Comparison of ENCODE assay signal across 17 mouse cellular contexts in genomic region chr5:117152944-117153343, GRCm38 (mm10). TPM values are rescaled to one million over a fixed set of nuclear protein-coding genes. Genes with fewer than 3 reads are reported as not detected.
A peak's percentile ranks its signal among the peaks of the same experiment; 100 is the strongest.
DNase-seq lines count a peak whose midpoint lies in the region; ATAC-seq and TF ChIP-seq lines count a peak whose summit lies in the region.
"Had no signal": no experiment of that assay in that cellular context is flagged by ENCODE, and none has a peak within 500 bp of the region (broad histone marks: within the 10 kb centered on the region; RNA-seq: fewer than 3 reads in every experiment).

No protein-coding gene starts in this region.

- no peak for DNase-seq in cerebellum, adult 2 months
- DNase-seq in cerebellum, postnatal 36 days, result no peak
- DNase-seq in liver, adult 2 months (ENCODE audit: extremely low read depth, low read depth, low spot score), result no peak
- no peak for DNase-seq in liver, embryonic 11.5 days (ENCODE audit: low spot score)
- peak; percentile 46 for DNase-seq in 3T3-L1 (ENCODE audit: low read depth, low spot score)
- peak; percentile 53 for DNase-seq in R1 (ENCODE audit: low read depth, low spot score)
- no peak for DNase-seq in adrenal gland, postnatal 36 days
- DNase-seq in ovary, postnatal 36 days (ENCODE audit: low spot score), result no peak
- DNase-seq: cerebellum, adult 18-20 months; lung, postnatal 36 days; right cerebral cortex, postnatal 14 days had no signal

- no peak overlapping the region for H3K4me2 ChIP-seq in liver, embryonic 11.5 days
- H3K4me2 ChIP-seq: forebrain, embryonic 12.5 days; neural tube, embryonic 12.5 days; stomach, embryonic 15.5 days had no signal

- no peaks in the 10 kb centered on the region for H3K4me1 ChIP-seq in cerebellum, adult 2 months (ENCODE audit: control insufficient read depth, insufficient read depth, low read length)
- H3K4me1 ChIP-seq in liver, adult 2 months (ENCODE audit: control insufficient read depth, insufficient read depth, low read length), result peaks cover 3% of the 10 kb centered on the region
- H3K4me1 ChIP-seq in liver, embryonic 11.5 days (replicated peaks; ENCODE audit: control insufficient read depth, insufficient read depth, low read length), result peaks cover 21% of the 10 kb centered on the region
- H3K4me1 ChIP-seq: forebrain, embryonic 12.5 days; midbrain, embryonic 10.5 days; neural tube, embryonic 12.5 days; stomach, embryonic 15.5 days had no signal

- no peaks in the 10 kb centered on the region for H3K27me3 ChIP-seq in cerebellum, adult 2 months (ENCODE audit: control insufficient read depth, insufficient read depth, low read length)
- no peaks in the 10 kb centered on the region for H3K27me3 ChIP-seq in liver, adult 2 months (ENCODE audit: control insufficient read depth, insufficient read depth, low read length)
- H3K27me3 ChIP-seq in liver, embryonic 11.5 days (replicated peaks; ENCODE audit: control insufficient read depth, insufficient read depth, low read length), result no peaks in the 10 kb centered on the region
- H3K27me3 ChIP-seq: forebrain, embryonic 12.5 days; heart, embryonic 15.5 days; neural tube, embryonic 12.5 days; stomach, embryonic 15.5 days had no signal

- H3K27ac ChIP-seq in cerebellum, adult 2 months (ENCODE audit: insufficient read depth, low read length), result no peak overlapping the region
- no peak overlapping the region for H3K27ac ChIP-seq in liver, adult 2 months (replicated peaks; ENCODE audit: insufficient read depth, low read depth, low read length)
- H3K27ac ChIP-seq in liver, embryonic 11.5 days (ENCODE audit: low read depth, low read length), result no peak overlapping the region
- H3K27ac ChIP-seq: embryonic facial prominence, embryonic 10.5 days; forebrain, embryonic 12.5 days; midbrain, embryonic 10.5 days; neural tube, embryonic 12.5 days; stomach, embryonic 15.5 days had no signal

- no peak overlapping the region for H3K9ac ChIP-seq in liver, adult 2 months (ENCODE audit: low read depth, low read length)
- no peak overlapping the region for H3K9ac ChIP-seq in liver, embryonic 11.5 days (ENCODE audit: low read depth, low read length)
- H3K9ac ChIP-seq: forebrain, embryonic 12.5 days; heart, embryonic 15.5 days; neural tube, embryonic 12.5 days; stomach, embryonic 15.5 days had no signal

- no peak overlapping the region for H3K4me3 ChIP-seq in cerebellum, adult 2 months (replicated peaks; ENCODE audit: insufficient read depth, low read depth, low read length)
- H3K4me3 ChIP-seq in liver, adult 2 months (ENCODE audit: insufficient read depth, low read depth, low read length), result no peak overlapping the region
- no peak overlapping the region for H3K4me3 ChIP-seq in liver, embryonic 11.5 days (ENCODE audit: low read depth, low read length)
- H3K4me3 ChIP-seq: embryonic facial prominence, embryonic 10.5 days; forebrain, embryonic 12.5 days; heart, embryonic 15.5 days; midbrain, embryonic 10.5 days; neural tube, embryonic 12.5 days; stomach, embryonic 15.5 days had no signal

- TF ChIP-seq CTCF in cerebellum, adult 2 months (IDR thresholded peaks at IDR 0.05; ENCODE audit: borderline replicate concordance, insufficient read depth, low read depth, low read length), result 0 out of 2 replicates have a peak, but pooled peaks have one; percentile 10
- TF ChIP-seq CTCF in liver, adult 2 months (IDR thresholded peaks at IDR 0.05; ENCODE audit: low read depth, low read length), result 0 out of 2 replicates have a peak, but pooled peaks have one; percentile 9

- ATAC-seq in liver, embryonic 11.5 days (replicated peaks; ENCODE audit: low FRiP score), result no peak

- H3K79me2 ChIP-seq in liver, adult 2 months (ENCODE audit: control insufficient read depth, insufficient read depth, low read length), result peaks cover 44% of the 10 kb centered on the region

- peaks cover 16% of the 10 kb centered on the region; the same call in 1 of the 2 replicates for H3K36me3 ChIP-seq in liver, adult 2 months (ENCODE audit: control insufficient read depth, insufficient read depth, low read length)
- H3K36me3 ChIP-seq in liver, embryonic 11.5 days (ENCODE audit: control insufficient read depth, insufficient read depth, low read length), result peaks cover 12% of the 10 kb centered on the region
- H3K36me3 ChIP-seq: forebrain, embryonic 12.5 days; heart, embryonic 15.5 days; neural tube, embryonic 12.5 days; stomach, embryonic 15.5 days had no signal

- no peak for TF ChIP-seq POLR2A in cerebellum, adult 2 months (IDR thresholded peaks at IDR 0.05; ENCODE audit: borderline replicate concordance, insufficient read depth, low read length)
- no peak for TF ChIP-seq POLR2A in liver, adult 2 months (IDR thresholded peaks at IDR 0.05; ENCODE audit: extremely low read depth, insufficient read depth, low read length)

- H3K9me3 ChIP-seq in liver, embryonic 11.5 days (ENCODE audit: control insufficient read depth, low read length), result 0 out of 2 replicates have a peak, but pooled peaks cover 2% of the 10 kb centered on the region
- H3K9me3 ChIP-seq: forebrain, embryonic 12.5 days; heart, embryonic 15.5 days; stomach, embryonic 15.5 days had no signal

RNA-seq across cellular contexts. Expression of gene Taok3, which starts 33.0 kb away (rescaled TPM):
- 43.6 and 47.0 TPM in 2 replicates for polyA plus RNA-seq in cerebellum, adult 2 months (2012; rRNA removed)
- total RNA-seq in liver, adult 2 months (2014; rRNA removed), result 23.0 and 27.9 TPM in 2 replicates
- 14.7 and 16.2 TPM in 2 replicates for polyA plus RNA-seq in liver, adult 2 months (2012; rRNA removed)
- 69.3 and 73.6 TPM in 2 replicates for polyA plus RNA-seq in liver, embryonic 11.5 days (2014; fragmentation: Nextera tagmentation; extraction: Ambion mirVana)
- total RNA-seq in adrenal gland, postnatal 36 days (2021), result 10 to 100 TPM; 31.3 to 40.7 TPM

RNA-seq across cellular contexts. Expression of gene Suds3, which starts 37.0 kb away (rescaled TPM):
- 119 and 127 TPM in 2 replicates for polyA plus RNA-seq in cerebellum, adult 2 months (2012; rRNA removed)
- 59.9 and 61.4 TPM in 2 replicates for total RNA-seq in liver, adult 2 months (2014; rRNA removed)
- polyA plus RNA-seq in liver, adult 2 months (2012; rRNA removed), result 77.1 and 82.8 TPM in 2 replicates
- 37.8 and 41.9 TPM in 2 replicates for polyA plus RNA-seq in liver, embryonic 11.5 days (2014; fragmentation: Nextera tagmentation; extraction: Ambion mirVana)
- 100 to 1,000 TPM; 115 to 134 TPM for total RNA-seq in adrenal gland, postnatal 36 days (2021)

Comparison
In these comparisons a context has a peak if more than half of its experiments do, and no peak if none do; other contexts are left out.
1. DNase-seq: peak in 3T3-L1 (single experiment) and R1 (single experiment); none in cerebellum, adult 2 months (0 of 2), cerebellum, postnatal 36 days (0 of 2), liver, adult 2 months (single experiment), liver, embryonic 11.5 days (single experiment), adrenal gland, postnatal 36 days (0 of 2) and ovary, postnatal 36 days (single experiment).